Mouse (Mus musculus) megakaryocyte-erythroid progenitor cell, adult 5-6 weeks (primary cell): ENCODE measurements around the gene Nfib. TPM values are rescaled to one million over a fixed set of nuclear protein-coding genes. Genes with fewer than 3 reads are reported as not detected.

Source experiments
- ATAC-seq: replicated peaks from 2 replicates; pipeline ENCODE4 v1.8.0; 2016; ENCODE audit warnings: mild to moderate bottlenecking, inconsistent platforms; ENCODE audit not compliant: severe bottlenecking, poor library complexity, low FRiP score, low TSS enrichment
- total RNA-seq, 2 experiments: library from RNA; stranded (forward) in 1 of 2; stranded (reverse) in 1 of 2; fragments of 200-1000, 215-1000 nt in 1 of 2; fragments of >200 nt in 1 of 2; fragmentation: Nextera tagmentation in 1 of 2; gene quantifications; 2 replicates each; pipeline ENCODE4 v1.2.3; 2014 to 2017

Nfib gene
- total RNA-seq, 2 experiments from 2014 or later, result not detected

- ATAC-seq, result no peak
Observed at GRCm38 (mm10) chr4:82604501-82604900, 101.0 kb downstream of the Nfib start.

DNA sequence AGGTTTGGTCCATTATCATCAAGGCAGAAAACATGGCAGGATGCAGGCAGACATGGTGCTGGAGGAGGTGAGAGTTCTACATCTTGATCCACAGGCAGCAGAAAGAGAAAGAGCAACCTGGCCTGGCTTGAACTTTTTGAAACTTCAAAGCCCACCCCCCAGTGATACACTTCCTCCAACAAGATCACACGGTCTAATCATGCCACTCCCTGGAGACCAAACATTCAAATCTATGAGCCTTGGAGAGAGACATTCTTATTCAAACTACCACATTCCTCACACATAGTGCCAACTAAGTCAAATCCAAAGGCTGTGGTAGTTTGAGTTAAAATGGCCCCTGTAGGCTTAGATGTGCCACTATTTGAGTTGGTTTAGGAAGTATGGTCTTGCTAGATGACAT is 104.9 kb downstream of the Nfib start:
- ATAC-seq, result no peak

DNA sequence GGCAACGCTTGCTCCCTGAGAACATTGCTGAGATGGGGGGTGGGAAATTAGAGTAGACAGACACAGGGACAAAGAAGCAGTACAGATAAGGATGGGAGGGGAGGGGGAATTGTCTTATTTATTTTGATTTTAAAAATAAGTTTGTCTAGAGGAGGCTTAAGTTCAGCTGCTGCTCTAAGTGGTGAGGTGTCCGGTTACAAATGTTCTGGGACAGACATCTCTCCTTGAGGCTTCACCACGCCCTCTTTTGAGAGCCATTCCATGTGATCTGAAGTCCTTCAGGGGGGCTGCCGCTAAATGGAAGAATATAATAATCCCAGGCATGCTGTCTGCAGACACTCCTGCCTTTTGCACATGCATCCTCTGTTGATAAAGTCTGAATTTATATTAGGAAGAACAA is 107.1 kb downstream of the Nfib start:
- no peak for ATAC-seq

DNA sequence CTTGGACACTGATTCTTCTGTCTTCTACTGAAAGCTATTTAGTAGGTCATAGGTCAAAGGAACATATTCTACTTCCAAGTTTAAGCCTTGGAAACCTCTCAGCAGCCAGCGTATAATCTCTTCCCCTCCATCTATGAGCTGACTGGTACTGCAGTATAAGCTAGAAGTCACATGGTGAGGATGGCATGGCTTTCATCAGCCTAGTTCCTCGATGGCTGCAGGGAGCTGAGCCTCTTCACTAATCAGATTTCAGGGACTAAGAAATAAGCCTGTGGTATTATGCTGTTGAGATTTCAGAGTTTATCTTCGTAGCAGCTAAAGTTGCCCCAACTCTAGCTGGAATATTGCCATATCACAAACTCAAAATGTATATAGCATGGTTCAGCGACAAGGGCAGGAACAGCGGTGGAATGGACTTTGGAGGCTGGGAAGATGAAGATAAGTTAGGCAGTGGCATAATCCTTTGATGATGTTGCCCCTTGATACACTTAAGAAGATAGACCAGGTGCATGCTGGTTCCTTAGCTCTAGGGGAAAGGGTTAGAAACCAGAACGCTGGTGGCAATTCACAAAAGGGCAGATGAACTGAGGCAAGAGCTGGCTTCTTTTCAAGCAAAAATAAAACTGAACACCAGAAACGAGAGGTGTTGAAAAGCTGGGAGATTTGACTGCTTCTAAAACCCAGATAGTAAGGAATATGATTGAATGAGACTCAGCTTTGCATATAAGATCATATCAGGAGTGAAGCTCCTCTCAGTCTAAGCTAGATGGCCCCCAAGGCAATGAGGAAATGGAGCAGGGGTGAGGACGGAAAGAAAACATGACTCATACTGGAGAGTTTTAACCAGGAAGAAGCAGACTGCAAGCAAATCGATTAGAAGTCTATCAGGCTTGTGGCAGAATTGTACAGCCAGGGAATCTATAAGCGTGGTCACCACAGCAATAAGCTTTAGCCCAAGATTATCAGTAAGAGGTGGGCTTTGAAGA is 111.6 kb downstream of the Nfib start:
- ATAC-seq, result no peak

GRCm38 (mm10) chr4:82592086-82593030 is 113.2 kb downstream of the Nfib start:
- no peak for ATAC-seq

GRCm38 (mm10) chr4:82589345-82589890 is 116.1 kb downstream of the Nfib start:
- no peak for ATAC-seq

GRCm38 (mm10) chr4:82588718-82589117 is 116.8 kb downstream of the Nfib start:
- ATAC-seq, result no peak

DNA sequence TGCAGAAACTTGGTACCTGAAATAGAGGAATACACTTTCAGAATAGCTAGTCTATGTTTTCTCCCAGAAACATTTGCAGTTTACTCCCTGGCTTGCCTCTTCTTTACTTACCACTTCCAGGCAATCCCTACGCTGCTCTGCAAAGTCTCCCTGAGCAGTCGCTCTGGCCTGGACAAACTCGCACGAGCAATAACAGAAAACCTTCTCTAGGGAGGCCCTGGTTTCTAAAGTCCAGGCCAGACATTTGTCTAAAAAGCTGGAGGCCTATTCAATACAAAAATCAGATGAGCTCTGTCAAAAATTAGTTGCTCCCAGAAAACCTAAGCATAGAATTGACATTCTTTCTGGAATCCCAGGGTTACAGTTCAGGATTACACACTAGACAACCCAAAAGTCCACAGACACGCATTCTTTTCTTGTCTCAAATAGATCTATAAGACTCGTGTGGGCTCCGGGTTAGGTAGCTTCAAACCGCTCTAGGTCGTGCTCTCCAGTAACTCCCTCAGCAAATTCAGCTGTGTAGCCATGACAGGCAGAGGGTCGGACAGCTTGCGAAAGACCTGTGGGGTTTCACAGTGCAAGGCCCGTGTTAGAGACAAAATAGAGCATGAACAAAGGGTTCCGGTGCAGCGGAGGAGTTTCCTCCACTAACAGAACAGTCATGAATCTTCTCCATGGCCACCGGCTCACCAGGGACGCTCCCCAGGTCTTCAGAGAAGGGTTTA is 118.2 kb downstream of the Nfib start:
- ATAC-seq, result no peak

GRCm38 (mm10) chr4:82586637-82587036 is 118.9 kb downstream of the Nfib start:
- no peak for ATAC-seq

DNA sequence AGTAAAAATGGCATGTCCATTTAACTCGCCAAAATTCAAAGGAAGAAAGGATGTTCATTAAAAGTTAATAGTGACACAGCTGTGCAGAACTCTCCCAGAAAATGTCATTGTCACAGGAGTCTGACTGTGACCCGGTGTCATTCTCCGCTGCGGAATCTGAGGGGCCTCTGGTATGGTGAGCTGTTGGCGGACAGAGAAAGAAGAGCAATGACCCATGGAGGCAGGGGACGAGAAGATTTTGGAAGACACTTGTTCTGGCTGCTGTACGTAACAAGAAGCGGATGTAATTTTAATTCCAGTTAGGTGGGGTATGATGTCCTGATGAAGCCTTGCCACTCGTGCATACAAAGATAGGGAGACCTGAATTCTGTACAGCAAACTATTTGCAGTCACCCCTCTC is 120.0 kb downstream of the Nfib start:
- no peak for ATAC-seq

- no peak for ATAC-seq
Observed at GRCm38 (mm10) chr4:82585056-82585455, 120.5 kb downstream of the Nfib start.

DNA sequence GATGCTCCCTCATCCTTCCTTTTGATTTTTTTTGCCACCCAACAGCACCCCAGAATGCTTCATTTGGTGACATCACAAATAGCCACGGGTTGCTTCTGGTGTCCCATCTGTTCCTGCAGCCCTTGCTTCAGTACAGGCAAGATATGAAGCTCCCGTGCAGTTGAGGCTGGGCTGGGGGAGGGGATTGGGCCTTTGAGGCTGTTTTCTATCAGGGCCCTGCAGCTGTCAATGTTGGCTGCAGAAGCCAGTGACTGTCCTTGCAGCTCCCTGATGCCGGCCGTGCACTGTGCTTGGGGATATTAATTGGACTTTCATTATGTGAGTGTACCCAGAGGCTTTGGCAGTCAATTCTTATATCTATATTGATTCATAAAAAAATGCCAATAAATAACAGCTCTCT is 121.0 kb downstream of the Nfib start:
- no peak for ATAC-seq

GRCm38 (mm10) chr4:82573291-82573605 is 132.3 kb downstream of the Nfib start:
- ATAC-seq, result no peak

DNA sequence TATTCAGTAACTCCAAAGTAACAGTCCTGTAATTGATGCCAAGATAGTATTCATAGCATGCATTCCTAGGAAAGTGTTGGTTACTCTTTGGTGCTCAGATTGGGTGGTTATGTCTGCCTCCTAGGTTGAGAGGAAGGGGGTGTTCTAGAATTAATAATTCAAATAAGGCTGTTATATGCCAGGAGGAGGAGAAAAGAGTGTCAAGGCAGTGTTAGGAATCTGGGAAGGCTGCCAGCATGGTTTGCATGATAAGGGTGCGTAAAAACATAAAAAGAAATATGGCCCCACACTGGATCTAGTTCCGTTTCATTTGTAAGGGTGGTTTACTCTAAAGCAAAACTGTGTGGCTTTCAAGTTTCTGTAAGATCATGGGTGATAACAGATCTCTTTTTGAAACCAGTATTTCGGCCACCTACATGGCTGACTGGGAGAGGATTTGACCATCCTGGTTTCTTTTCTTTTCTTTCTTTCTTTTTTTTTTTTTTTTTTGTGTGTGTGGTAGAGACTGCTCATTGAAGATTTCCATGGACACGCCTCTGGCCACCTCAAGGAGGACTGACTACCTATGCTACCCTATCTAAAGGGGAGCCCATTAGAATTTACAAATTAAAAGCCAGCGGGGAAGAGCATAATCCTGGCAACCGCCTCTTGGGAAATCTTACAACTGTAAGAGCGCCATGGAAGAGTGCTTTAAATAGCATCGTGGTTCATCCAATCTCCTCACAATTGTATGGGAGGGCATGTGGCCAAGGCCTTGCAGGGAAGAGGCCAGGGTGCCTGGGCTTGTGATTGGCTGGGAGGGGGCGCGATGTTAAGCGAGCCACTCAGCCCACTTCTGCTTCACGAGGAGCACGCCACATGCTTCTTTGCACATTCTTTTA is 132.9 kb downstream of the Nfib start:
- no peak for ATAC-seq

- ATAC-seq, result no peak
Observed at GRCm38 (mm10) chr4:82558816-82559215, 146.7 kb downstream of the Nfib start.

- no peak for ATAC-seq
Observed at GRCm38 (mm10) chr4:82555673-82556171, 149.8 kb downstream of the Nfib start.

GRCm38 (mm10) chr4:82553658-82554057 is 151.9 kb downstream of the Nfib start:
- no peak for ATAC-seq

DNA sequence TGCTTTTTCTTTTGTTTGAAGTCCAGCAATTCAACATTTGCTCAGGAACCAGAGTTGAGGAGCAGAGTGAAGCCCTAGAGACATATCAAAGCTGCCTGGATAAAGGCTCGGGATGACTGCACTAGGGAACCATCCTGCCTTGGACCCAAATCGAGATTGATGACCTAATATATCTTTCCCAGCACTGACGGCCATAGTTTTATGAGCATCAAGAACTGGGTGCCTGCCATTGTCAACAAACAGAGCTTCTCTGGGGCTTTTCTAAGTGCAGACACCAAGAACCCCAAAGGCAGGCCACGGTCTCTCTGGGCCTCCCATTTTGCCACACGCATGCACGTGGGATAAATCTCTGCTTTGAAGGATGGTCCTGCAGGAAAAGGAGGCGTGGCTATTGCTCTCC is 153.3 kb downstream of the Nfib start:
- ATAC-seq, result no peak
